Mouse (Mus musculus) bone marrow macrophage, adult 2 months (primary cell): ENCODE measurements around the gene Man1a.

ENCODE experiments used
- CTCF ChIP-seq: IDR thresholded peaks from 2 replicates; pipeline ENCODE4 v1.5.1; 2012; ENCODE audit warnings: low read depth, mild to moderate bottlenecking, low read length, moderate library complexity
- POLR2A ChIP-seq: IDR thresholded peaks from 2 replicates; pipeline ENCODE4 v1.6.1; 2012; ENCODE audit warnings: mild to moderate bottlenecking, low read depth, low read length, borderline replicate concordance

DNA sequence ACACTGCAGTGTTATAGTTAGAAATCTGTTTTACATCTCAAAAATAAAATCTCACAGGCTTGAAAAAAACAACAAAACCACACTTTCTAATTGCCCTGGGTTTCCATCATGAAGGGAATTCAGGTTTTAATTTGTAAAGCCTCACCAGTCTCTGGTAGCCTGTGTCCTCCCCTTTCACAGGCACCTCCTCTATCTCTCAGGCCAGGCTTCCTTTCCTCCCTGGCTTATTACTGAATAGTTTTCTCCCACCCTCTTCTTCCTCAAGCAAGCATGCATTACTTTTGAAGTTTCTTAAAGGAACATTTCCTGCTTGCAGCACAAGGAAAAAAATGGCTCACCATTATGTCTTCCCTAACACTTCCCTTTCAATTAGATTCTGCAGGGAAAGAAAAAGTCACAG lies 80.2 kb downstream of the Man1a start:
- TF ChIP-seq CTCF: no peak
- no peak for TF ChIP-seq POLR2A
